Mouse (Mus musculus): Measurements from ENCODE around the gene Gli1. TPM values are rescaled to one million over a fixed set of nuclear protein-coding genes. Genes with fewer than 3 reads are reported as not detected.
A peak's percentile ranks its signal among the peaks of the same experiment; 100 is the strongest.

Gli1 gene
- polyA plus RNA-seq, 1 experiment = not detected

- no peak overlapping the region for H3K27ac ChIP-seq (ENCODE audit: insufficient read depth, low read depth, low read length)
- peaks cover 10% of the 10 kb centered on the region for H3K4me1 ChIP-seq (ENCODE audit: control insufficient read depth, insufficient read depth, low read length)
- H3K4me3 ChIP-seq (ENCODE audit: insufficient read depth, low read length) = no peak overlapping the region
- no peak for TF ChIP-seq CTCF (IDR thresholded peaks at IDR 0.05; ENCODE audit: low read depth, low read length)
- TF ChIP-seq POLR2A (IDR thresholded peaks at IDR 0.05; ENCODE audit: borderline replicate concordance, low read depth, low read length) = no peak
Measured at GRCm38 (mm10) chr10:127294895-127295510, 46.8 kb downstream of the Gli1 start.

GRCm38 (mm10) chr10:127293590-127294113, 48.1 kb downstream of the Gli1 start:
- H3K27ac ChIP-seq (ENCODE audit: insufficient read depth, low read depth, low read length) = peak overlapping the region; percentile 49; the same call in 1 of the 2 replicates
- H3K4me1 ChIP-seq (ENCODE audit: control insufficient read depth, insufficient read depth, low read length) = peaks cover 14% of the 10 kb centered on the region
- no peak overlapping the region for H3K4me3 ChIP-seq (ENCODE audit: insufficient read depth, low read length)
- TF ChIP-seq POLR2A (IDR thresholded peaks at IDR 0.05; ENCODE audit: borderline replicate concordance, low read depth, low read length) = no peak
- TF ChIP-seq CTCF (IDR thresholded peaks at IDR 0.05; ENCODE audit: low read depth, low read length) = no peak

- Histone ChIP-seq H3K4me1 (ENCODE audit: control insufficient read depth, insufficient read depth, low read length) (peaks cover 14% of the 10 kb centered on the region), H3K4me3 (ENCODE audit: insufficient read depth, low read length) (peak overlapping the region; percentile 29; the same call in 1 of the 2 replicates), H3K27ac (ENCODE audit: insufficient read depth, low read depth, low read length) (peak overlapping the region; percentile 49)
- TF ChIP-seq CTCF (IDR thresholded peaks at IDR 0.05; ENCODE audit: low read depth, low read length) = no peak
- no peak for TF ChIP-seq POLR2A (IDR thresholded peaks at IDR 0.05; ENCODE audit: borderline replicate concordance, low read depth, low read length)
Measured at GRCm38 (mm10) chr10:127292987-127293538, 48.7 kb downstream of the Gli1 start.

- Histone ChIP-seq H3K4me3 (ENCODE audit: insufficient read depth, low read length) (peak overlapping the region; percentile 70), H3K4me1 (ENCODE audit: control insufficient read depth, insufficient read depth, low read length) (peaks cover 18% of the 10 kb centered on the region), H3K27ac (ENCODE audit: insufficient read depth, low read depth, low read length) (peak overlapping the region; percentile 21)
- TF ChIP-seq CTCF (IDR thresholded peaks at IDR 0.05; ENCODE audit: low read depth, low read length) = no peak
- no peak for TF ChIP-seq POLR2A (IDR thresholded peaks at IDR 0.05; ENCODE audit: borderline replicate concordance, low read depth, low read length)
Measured at GRCm38 (mm10) chr10:127291881-127292638, 49.7 kb downstream of the Gli1 start.

GRCm38 (mm10) chr10:127290930-127291880, 50.6 kb downstream of the Gli1 start:
- Histone ChIP-seq H3K27ac (ENCODE audit: insufficient read depth, low read depth, low read length) (peak overlapping the region; percentile 77), H3K4me3 (ENCODE audit: insufficient read depth, low read length) (peak overlapping the region; percentile 70), H3K4me1 (ENCODE audit: control insufficient read depth, insufficient read depth, low read length) (peaks cover 22% of the 10 kb centered on the region)
- TF ChIP-seq POLR2A (IDR thresholded peaks at IDR 0.05; ENCODE audit: borderline replicate concordance, low read depth, low read length) = no peak
- TF ChIP-seq CTCF (IDR thresholded peaks at IDR 0.05; ENCODE audit: low read depth, low read length) = no peak

- Histone ChIP-seq H3K4me1 (ENCODE audit: control insufficient read depth, insufficient read depth, low read length) (peaks cover 22% of the 10 kb centered on the region), H3K4me3 (ENCODE audit: insufficient read depth, low read length) (peak overlapping the region; percentile 71), H3K27ac (ENCODE audit: insufficient read depth, low read depth, low read length) (peak overlapping the region; percentile 91)
- TF ChIP-seq POLR2A (IDR thresholded peaks at IDR 0.05; ENCODE audit: borderline replicate concordance, low read depth, low read length) = peak; percentile 90; the same call in 1 of the 2 replicates
- TF ChIP-seq CTCF (IDR thresholded peaks at IDR 0.05; ENCODE audit: low read depth, low read length) = no peak
Measured at GRCm38 (mm10) chr10:127290307-127290929, 51.4 kb downstream of the Gli1 start.

GRCm38 (mm10) chr10:127289573-127290191, 52.1 kb downstream of the Gli1 start:
- TF ChIP-seq POLR2A (IDR thresholded peaks at IDR 0.05; ENCODE audit: borderline replicate concordance, low read depth, low read length) (no peak), CTCF (IDR thresholded peaks at IDR 0.05; ENCODE audit: low read depth, low read length) (no peak)
- Histone ChIP-seq H3K4me1 (ENCODE audit: control insufficient read depth, insufficient read depth, low read length) (peaks cover 22% of the 10 kb centered on the region), H3K4me3 (ENCODE audit: insufficient read depth, low read length) (peak overlapping the region; percentile 71), H3K27ac (ENCODE audit: insufficient read depth, low read depth, low read length) (peak overlapping the region; percentile 91)

- peak within 1 kb of the TSS; percentile 71 for H3K4me3 ChIP-seq (ENCODE audit: insufficient read depth, low read length)
- H3K4me1 ChIP-seq (ENCODE audit: control insufficient read depth, insufficient read depth, low read length) = peaks cover 22% of the 10 kb centered on the region
- TF ChIP-seq POLR2A (IDR thresholded peaks at IDR 0.05; ENCODE audit: borderline replicate concordance, low read depth, low read length) = no peak
- no peak for TF ChIP-seq CTCF (IDR thresholded peaks at IDR 0.05; ENCODE audit: low read depth, low read length)
- peak within 1 kb of the TSS; percentile 91 for H3K27ac ChIP-seq (ENCODE audit: insufficient read depth, low read depth, low read length)
Measured at GRCm38 (mm10) chr10:127288800-127289572, 52.8 kb downstream of the Gli1 start, which contains the start of gene Mbd6. Mbd6 (minus strand) TSS chr10:127289018.

Measured in bone marrow macrophage, adult 2 months (primary cell).